Comparison of ENCODE assay signal across 7 mouse cellular contexts in genomic region chr11:106007821-106008220, GRCm38 (mm10). TPM values are rescaled to one million over a fixed set of nuclear protein-coding genes. Genes with fewer than 3 reads are reported as not detected.
A peak's percentile ranks its signal among the peaks of the same experiment; 100 is the strongest.
DNase-seq lines count a peak whose midpoint lies in the region; ATAC-seq and TF ChIP-seq lines count a peak whose summit lies in the region.

TSS of gene Kcnh6 (plus strand) at chr11:106008124.

- H3K4me1 ChIP-seq in embryonic facial prominence, embryonic 13.5 days, result peaks cover 12% of the 10 kb centered on the region
- no peaks in the 10 kb centered on the region for H3K4me1 ChIP-seq in heart, postnatal 0 days (ENCODE audit: control insufficient read depth, insufficient read depth)

- under 1% methylated on average over 25 of the region's 25 CpGs for WGBS in embryonic facial prominence, embryonic 13.5 days
- WGBS in heart, postnatal 0 days, result under 1% methylated on average over 22 of the region's 25 CpGs

- H3K27ac ChIP-seq in embryonic facial prominence, embryonic 13.5 days, result no peak within 1 kb of the TSS
- no peak within 1 kb of the TSS for H3K27ac ChIP-seq in heart, postnatal 0 days (ENCODE audit: low read depth)

- DNase-seq in ZHBTc4 (ENCODE audit: low read depth, low spot score), result peak; percentile 86
- peak; percentile 66 for DNase-seq in heart, postnatal 0 days (ENCODE audit: low spot score)
- DNase-seq in kidney, postnatal 25 days, result peak; percentile 85 to 86
- DNase-seq in spleen, postnatal 10 days (ENCODE audit: low spot score in 2 of 2), result peak; percentile 47 to 81
- DNase-seq in left cerebral cortex, postnatal 36 days (ENCODE audit: low spot score in 2 of 2), result no peak

- no peaks in the 10 kb centered on the region for H3K9me3 ChIP-seq in embryonic facial prominence, embryonic 13.5 days
- H3K9me3 ChIP-seq in heart, postnatal 0 days (replicated peaks; ENCODE audit: control insufficient read depth, low read length), result no peaks in the 10 kb centered on the region

- no peak for ATAC-seq in embryonic facial prominence, embryonic 13.5 days (ENCODE audit: insufficient number of reproducible peaks, insufficient read depth, low FRiP score, low TSS enrichment, low read depth)
- ATAC-seq in heart, postnatal 0 days (ENCODE audit: insufficient read depth, low read depth), result peak; percentile 44
- ATAC-seq in megakaryocyte progenitor cell, adult 5-6 weeks (replicated peaks; ENCODE audit: poor library complexity), result peak; percentile 99

- TF ChIP-seq CTCF in heart, postnatal 0 days (IDR thresholded peaks at IDR 0.05; ENCODE audit: low read depth), result no peak

- H3K4me3 ChIP-seq in embryonic facial prominence, embryonic 13.5 days, result peak within 1 kb of the TSS; percentile 36
- peak within 1 kb of the TSS; percentile 21 for H3K4me3 ChIP-seq in heart, postnatal 0 days (ENCODE audit: low read depth, low read length)

- no peak within 1 kb of the TSS for H3K9ac ChIP-seq in embryonic facial prominence, embryonic 13.5 days
- H3K9ac ChIP-seq in heart, postnatal 0 days (replicated peaks; ENCODE audit: low read depth, low read length), result no peak within 1 kb of the TSS

- peaks cover 26% of the 10 kb centered on the region for H3K27me3 ChIP-seq in embryonic facial prominence, embryonic 13.5 days
- H3K27me3 ChIP-seq in heart, postnatal 0 days (ENCODE audit: control insufficient read depth, insufficient read depth, low read length), result peaks cover 22% of the 10 kb centered on the region

- H3K4me2 ChIP-seq in embryonic facial prominence, embryonic 13.5 days, result peak within 1 kb of the TSS; percentile 68
- peak within 1 kb of the TSS; percentile 52 for H3K4me2 ChIP-seq in heart, postnatal 0 days (ENCODE audit: low read depth, low read length)

- no peaks in the 10 kb centered on the region for H3K36me3 ChIP-seq in embryonic facial prominence, embryonic 13.5 days
- H3K36me3 ChIP-seq in heart, postnatal 0 days (replicated peaks; ENCODE audit: control insufficient read depth, insufficient read depth, low read length), result no peaks in the 10 kb centered on the region

- TF ChIP-seq EP300 in heart, postnatal 0 days (IDR thresholded peaks at IDR 0.05; ENCODE audit: low read depth), result no peak

- intact Hi-C loops in left cerebral cortex, postnatal 36 days (cut with DNase I), result loop anchor here (5.0 kb wide), 1 partner anchor 46 kb away; no protein-coding TSS in a partner anchor

RNA-seq across cellular contexts. Expression of gene Kcnh6, which starts in this region (rescaled TPM):
- polyA plus RNA-seq in embryonic facial prominence, embryonic 13.5 days (2015; fragmentation: Nextera tagmentation; extraction: Ambion mirVana), result 0.31 and 0.70 TPM in 2 replicates
- 0.97 TPM in 1 of 2 replicates, not detected in the other for total RNA-seq in heart, postnatal 0 days (2014; rRNA removed; ENCODE audit: low replicate concordance)
- polyA plus RNA-seq in heart, postnatal 0 days (2015; fragmentation: Nextera tagmentation; extraction: Ambion mirVana), result 0.10 and 0.12 TPM in 2 replicates
- 0.15 and 0.20 TPM in 2 replicates for total RNA-seq in megakaryocyte progenitor cell, adult 5-6 weeks (2015)
- not detected in 2 replicates for total RNA-seq in megakaryocyte progenitor cell, adult 5-6 weeks (2017)
- 1 to 10 TPM; 2.1 to 2.2 TPM for total RNA-seq in left cerebral cortex, postnatal 36 days (2021)

Comparison
In these comparisons a context has a peak if more than half of its experiments do, and no peak if none do; other contexts are left out.
1. Peak in DNase-seq, ATAC-seq, H3K4me3 ChIP-seq and H3K4me2 ChIP-seq in heart, postnatal 0 days; RNA of the gene not detected or under 1 TPM.
2. Peak in ATAC-seq in megakaryocyte progenitor cell, adult 5-6 weeks; RNA of the gene not detected or under 1 TPM.
3. DNase-seq: peak in ZHBTc4 (single experiment), kidney, postnatal 25 days (2 of 2) and spleen, postnatal 10 days (2 of 2); none in left cerebral cortex, postnatal 36 days (0 of 2).